Mouse (Mus musculus) lung, postnatal 0 days (tissue): ENCODE measurements around the gene Asic2.

Experiments used
- CTCF ChIP-seq: IDR thresholded peaks from 2 replicates; pipeline ENCODE4 v1.5.1; 2016; ENCODE audit warnings: antibody characterized with exemption, mild to moderate bottlenecking
- EP300 ChIP-seq: IDR thresholded peaks from 2 replicates; pipeline ENCODE4 v1.6.1; 2016; ENCODE audit warnings: antibody characterized with exemption, mild to moderate bottlenecking, control low read depth

GRCm38 (mm10) chr11:80903426-80903825, 1064.8 kb downstream of the Asic2 start:
- TF ChIP-seq CTCF (no peak), EP300 (no peak)
